Mouse (Mus musculus) hindbrain, embryonic 15.5 days (tissue): ENCODE measurements at regions not wholly inside any gene's neighbourhood (a gene's known extent, or its start where the extent isn't known, plus 50 kb on each side); places are given as distances from the start of the nearest gene placed in this dataset.

ENCODE experiments used
- ATAC-seq: fragments of 200-750 bp; cut with Nextera tagmentation; 2 replicates; pipeline ENCODE4 v1.8.0; 2017; ENCODE audit warnings: low read depth, moderate number of reproducible peaks, moderate TSS enrichment; ENCODE audit not compliant: low FRiP score
- H3K27ac ChIP-seq: fragments of 300-500 bp; sonication (generic); replicated peaks from 2 replicates; pipeline ENCODE4 v1.5.1; 2015; ENCODE audit warnings: mild to moderate bottlenecking, inconsistent platforms
- H3K27me3 ChIP-seq: fragments of 300-500 bp; sonication (generic); 2 replicates; pipeline ENCODE4 v1.6.1; 2015; ENCODE audit warnings: control low read depth, inconsistent platforms
- H3K36me3 ChIP-seq: fragments of 300-500 bp; sonication (generic); 2 replicates; pipeline ENCODE4 v1.6.1; 2015; ENCODE audit warnings: control low read depth, inconsistent platforms
- H3K4me1 ChIP-seq: fragments of 300-500 bp; sonication (generic); replicated peaks from 2 replicates; pipeline ENCODE4 v1.6.1; 2015; ENCODE audit warnings: control low read depth, inconsistent platforms
- H3K4me2 ChIP-seq: fragments of 300-500 bp; sonication (generic); 2 replicates; pipeline ENCODE4 v1.6.1; 2015; ENCODE audit warnings: moderate library complexity, mild to moderate bottlenecking, inconsistent platforms
- H3K4me3 ChIP-seq: fragments of 300-500 bp; sonication (generic); 2 replicates; pipeline ENCODE4 v1.5.1; 2015; ENCODE audit warnings: mild to moderate bottlenecking, inconsistent platforms
- H3K9ac ChIP-seq: fragments of 300-500 bp; sonication (generic); 2 replicates; pipeline ENCODE4 v1.6.1; 2015; ENCODE audit warnings: inconsistent platforms
- H3K9me3 ChIP-seq: fragments of 300-500 bp; sonication (generic); 2 replicates; pipeline ENCODE4 v1.6.1; 2016; ENCODE audit warnings: control low read depth, inconsistent platforms
- WGBS: fragments of 180-500 bp; shearing (Covaris S2); methylation state at CpG from one replicate; pipeline ENCODE4 v1.1.7; 2015; 5-methylcytosine and 5-hydroxymethylcytosine counted together

DNA sequence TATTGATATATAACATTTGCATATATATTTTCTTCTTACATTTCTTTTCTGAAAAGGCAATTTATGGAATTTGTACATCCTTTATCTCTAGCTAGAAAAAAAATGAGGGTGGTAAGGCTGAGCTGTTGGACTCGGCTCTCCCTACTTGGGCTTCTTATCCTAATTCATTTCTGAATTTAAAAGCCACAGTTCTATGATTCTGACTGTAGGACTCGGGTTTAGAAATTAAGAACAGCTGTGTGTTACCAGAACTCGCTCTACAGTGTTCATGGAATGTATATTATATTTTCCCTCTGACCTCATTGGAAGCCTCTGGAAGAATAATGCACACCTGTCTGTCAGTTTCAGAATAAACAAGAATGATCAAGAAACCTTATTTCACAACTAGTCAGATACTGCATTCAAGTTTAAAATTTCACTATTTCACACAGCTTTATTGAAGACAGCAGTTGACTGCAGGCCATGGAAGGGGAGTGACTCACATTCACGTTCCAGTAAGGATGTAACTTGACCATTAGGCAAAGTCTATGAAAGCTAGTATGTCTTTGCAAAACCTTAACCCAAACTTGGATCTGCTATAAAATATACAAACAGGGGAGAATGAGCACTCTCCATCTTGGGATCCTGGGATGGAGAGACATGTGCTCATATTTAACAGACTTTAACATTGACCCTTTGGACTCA, 207.4 kb downstream of the Papss1 start:
- WGBS, result 82% methylated on average over 4 of the region's 4 CpGs

DNA sequence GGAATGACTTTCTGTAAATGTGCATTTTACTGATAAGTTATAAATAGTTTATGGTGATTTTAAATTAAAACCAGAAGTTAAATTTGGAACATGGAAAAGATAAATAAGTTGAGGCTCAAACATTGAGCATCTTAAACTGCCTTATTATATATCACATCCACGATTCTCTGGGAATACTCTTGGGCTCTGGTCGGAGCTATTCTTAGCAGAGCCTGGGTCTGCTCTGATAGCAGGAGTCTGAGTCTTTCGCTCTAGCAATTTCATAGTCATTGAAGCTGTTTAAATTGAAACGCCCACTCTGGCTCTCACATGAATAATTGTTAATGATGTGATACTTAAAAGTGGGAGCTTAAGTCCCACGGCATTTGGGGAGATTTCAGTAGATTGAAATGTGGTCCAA, 208.0 kb downstream of the Papss1 start:
- ATAC-seq, result no peak
- H3K4me3 ChIP-seq, result no peak overlapping the region
- H3K9ac ChIP-seq, result no peak overlapping the region
- no peaks in the 10 kb centered on the region for H3K27me3 ChIP-seq
- H3K4me1 ChIP-seq, result no peaks in the 10 kb centered on the region
- H3K4me2 ChIP-seq, result no peak overlapping the region
- H3K36me3 ChIP-seq, result no peaks in the 10 kb centered on the region
- no peak overlapping the region for H3K27ac ChIP-seq
- WGBS, result 64% methylated on average over 5 of the region's 5 CpGs
- H3K9me3 ChIP-seq, result no peaks in the 10 kb centered on the region

More for the DNA sequence above, 207.4 kb downstream of the Papss1 start:
- Histone ChIP-seq H3K27me3 (no peaks in the 10 kb centered on the region), H3K9me3 (no peaks in the 10 kb centered on the region), H3K9ac (no peak overlapping the region), H3K36me3 (no peaks in the 10 kb centered on the region), H3K4me2 (no peak overlapping the region), H3K4me3 (no peak overlapping the region), H3K4me1 (no peaks in the 10 kb centered on the region), H3K27ac (no peak overlapping the region)
- ATAC-seq, result no peak

GRCm38 (mm10) chr3:131775431-131775830, 210.9 kb downstream of the Papss1 start:
- Histone ChIP-seq H3K27me3 (no peaks in the 10 kb centered on the region), H3K4me2 (no peak overlapping the region), H3K9ac (no peak overlapping the region), H3K36me3 (no peaks in the 10 kb centered on the region), H3K4me1 (no peaks in the 10 kb centered on the region), H3K9me3 (no peaks in the 10 kb centered on the region), H3K27ac (no peak overlapping the region), H3K4me3 (no peak overlapping the region)
- no peak for ATAC-seq
- 75% methylated on average over 4 of the region's 4 CpGs for WGBS

DNA sequence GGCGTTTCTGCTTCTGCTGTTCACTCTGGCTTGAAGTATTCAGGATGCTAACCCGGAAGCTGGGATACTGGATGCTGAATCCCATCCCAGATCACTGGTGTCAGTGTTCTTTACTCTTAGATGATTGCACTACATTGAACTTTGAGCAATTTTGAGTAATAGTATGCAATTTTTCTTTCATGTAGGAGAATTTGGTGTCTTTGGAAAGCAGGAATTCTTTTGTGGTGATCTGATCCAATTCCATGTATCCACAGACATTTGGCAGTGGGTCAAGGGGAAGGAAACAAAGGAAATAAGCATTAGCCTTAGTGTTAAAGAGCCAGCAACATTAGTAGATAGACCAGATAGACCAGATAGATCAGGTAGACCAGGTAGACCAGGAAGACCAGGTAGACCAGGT, 212.1 kb downstream of the Papss1 start:
- WGBS, result 89% methylated on average over 2 of the region's 2 CpGs
- no peak overlapping the region for H3K9ac ChIP-seq
- no peak overlapping the region for H3K4me3 ChIP-seq
- H3K9me3 ChIP-seq, result no peaks in the 10 kb centered on the region
- H3K4me1 ChIP-seq, result no peaks in the 10 kb centered on the region
- H3K4me2 ChIP-seq, result no peak overlapping the region
- H3K27ac ChIP-seq, result no peak overlapping the region
- no peak for ATAC-seq
- no peaks in the 10 kb centered on the region for H3K27me3 ChIP-seq
- no peaks in the 10 kb centered on the region for H3K36me3 ChIP-seq

- 84% methylated on average over 7 of the region's 7 CpGs for WGBS
- no peak for ATAC-seq
- H3K36me3 ChIP-seq, result no peaks in the 10 kb centered on the region
These were observed 215.2 kb downstream of the Papss1 start for GRCm38 (mm10) chr3:131779803-131780202.

DNA sequence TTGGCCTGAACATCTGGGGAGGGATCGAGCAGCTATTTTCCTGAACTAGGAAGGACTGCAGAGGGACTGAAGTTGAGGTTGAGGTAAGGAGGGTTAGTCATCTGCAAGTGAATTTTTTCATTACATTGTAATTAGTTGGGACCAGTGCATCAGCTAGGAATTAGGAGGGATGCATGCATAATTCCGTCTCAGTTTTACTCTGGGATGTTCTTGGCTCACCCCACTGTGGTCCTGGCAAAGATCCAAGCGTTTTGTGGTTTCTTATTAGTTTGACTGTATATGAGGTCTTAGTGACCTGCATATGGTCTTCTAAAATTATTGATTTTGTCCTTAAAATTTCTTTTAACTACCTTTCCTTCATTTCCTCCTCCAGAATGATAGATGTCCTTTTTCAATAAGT, 221.0 kb downstream of the Papss1 start:
- no peaks in the 10 kb centered on the region for H3K36me3 ChIP-seq

More at GRCm38 (mm10) chr3:131779803-131780202, 215.2 kb downstream of the Papss1 start:
- Histone ChIP-seq H3K4me2 (no peak overlapping the region), H3K27ac (no peak overlapping the region), H3K4me1 (no peaks in the 10 kb centered on the region), H3K9ac (no peak overlapping the region), H3K4me3 (no peak overlapping the region), H3K9me3 (no peaks in the 10 kb centered on the region), H3K27me3 (no peaks in the 10 kb centered on the region)

GRCm38 (mm10) chr3:131788321-131788720, 223.8 kb downstream of the Papss1 start:
- H3K27ac ChIP-seq, result no peak overlapping the region
- no peak for ATAC-seq
- H3K4me3 ChIP-seq, result no peak overlapping the region
- no peaks in the 10 kb centered on the region for H3K9me3 ChIP-seq
- H3K4me1 ChIP-seq, result no peaks in the 10 kb centered on the region
- no peaks in the 10 kb centered on the region for H3K36me3 ChIP-seq
- H3K27me3 ChIP-seq, result no peaks in the 10 kb centered on the region
- 94% methylated on average over 2 of the region's 2 CpGs for WGBS
- no peak overlapping the region for H3K4me2 ChIP-seq
- no peak overlapping the region for H3K9ac ChIP-seq

More for the DNA sequence above, 221.0 kb downstream of the Papss1 start:
- H3K4me3 ChIP-seq, result no peak overlapping the region
- H3K9me3 ChIP-seq, result no peaks in the 10 kb centered on the region
- no peak for ATAC-seq
- H3K4me2 ChIP-seq, result no peak overlapping the region
- no peaks in the 10 kb centered on the region for H3K4me1 ChIP-seq
- no peaks in the 10 kb centered on the region for H3K27me3 ChIP-seq
- H3K27ac ChIP-seq, result no peak overlapping the region
- H3K9ac ChIP-seq, result no peak overlapping the region
- 78% methylated on average over 3 of the region's 3 CpGs for WGBS

DNA sequence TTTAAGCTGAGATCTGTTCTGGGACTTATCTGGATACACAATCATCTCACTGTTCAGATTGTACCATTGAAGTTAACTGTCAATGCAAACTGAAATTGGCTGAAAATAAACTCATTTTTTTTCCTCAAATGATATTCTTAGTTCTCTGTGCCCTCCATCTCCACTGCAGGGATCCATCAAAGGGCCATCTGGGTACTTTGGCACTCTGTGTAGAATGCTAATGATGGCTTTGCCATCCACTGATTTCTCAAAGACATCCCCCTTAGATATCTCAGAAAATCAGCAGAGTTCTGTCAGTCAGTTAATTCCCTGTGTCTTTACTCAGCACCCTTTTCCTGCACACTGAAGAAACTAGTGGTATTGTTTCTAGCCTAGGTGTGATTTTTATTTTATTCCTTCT, 224.6 kb downstream of the Papss1 start:
- Histone ChIP-seq H3K4me2 (no peak overlapping the region), H3K4me3 (no peak overlapping the region), H3K9ac (no peak overlapping the region), H3K27me3 (no peaks in the 10 kb centered on the region), H3K9me3 (no peaks in the 10 kb centered on the region), H3K36me3 (no peaks in the 10 kb centered on the region), H3K27ac (no peak overlapping the region), H3K4me1 (no peaks in the 10 kb centered on the region)
- no peak for ATAC-seq

DNA sequence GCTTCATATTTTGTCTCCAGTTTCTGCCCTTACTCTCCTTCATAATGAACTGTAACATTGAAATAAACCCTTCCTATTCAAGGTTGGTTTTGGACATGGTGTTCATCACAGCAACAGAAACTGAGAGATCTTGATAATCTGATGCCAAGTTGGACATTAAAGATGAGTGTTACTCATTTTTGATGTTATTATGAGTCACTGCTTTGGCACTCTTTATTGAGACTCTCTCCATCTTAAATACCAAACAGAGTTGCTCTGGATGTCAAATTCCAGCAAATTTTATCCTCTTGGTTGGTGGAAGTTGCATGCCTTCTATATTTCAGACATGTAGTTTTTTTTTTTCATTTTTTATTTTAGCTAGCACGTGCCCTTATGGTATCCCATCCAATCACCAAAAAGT, 229.5 kb downstream of the Papss1 start:
- Histone ChIP-seq H3K4me1 (no peaks in the 10 kb centered on the region), H3K36me3 (no peaks in the 10 kb centered on the region), H3K27me3 (no peaks in the 10 kb centered on the region), H3K9me3 (no peaks in the 10 kb centered on the region), H3K27ac (no peak overlapping the region), H3K9ac (no peak overlapping the region), H3K4me3 (no peak overlapping the region), H3K4me2 (no peak overlapping the region)
- WGBS, result 83% methylated on average over 1 of the region's 1 CpGs
- ATAC-seq, result no peak

DNA sequence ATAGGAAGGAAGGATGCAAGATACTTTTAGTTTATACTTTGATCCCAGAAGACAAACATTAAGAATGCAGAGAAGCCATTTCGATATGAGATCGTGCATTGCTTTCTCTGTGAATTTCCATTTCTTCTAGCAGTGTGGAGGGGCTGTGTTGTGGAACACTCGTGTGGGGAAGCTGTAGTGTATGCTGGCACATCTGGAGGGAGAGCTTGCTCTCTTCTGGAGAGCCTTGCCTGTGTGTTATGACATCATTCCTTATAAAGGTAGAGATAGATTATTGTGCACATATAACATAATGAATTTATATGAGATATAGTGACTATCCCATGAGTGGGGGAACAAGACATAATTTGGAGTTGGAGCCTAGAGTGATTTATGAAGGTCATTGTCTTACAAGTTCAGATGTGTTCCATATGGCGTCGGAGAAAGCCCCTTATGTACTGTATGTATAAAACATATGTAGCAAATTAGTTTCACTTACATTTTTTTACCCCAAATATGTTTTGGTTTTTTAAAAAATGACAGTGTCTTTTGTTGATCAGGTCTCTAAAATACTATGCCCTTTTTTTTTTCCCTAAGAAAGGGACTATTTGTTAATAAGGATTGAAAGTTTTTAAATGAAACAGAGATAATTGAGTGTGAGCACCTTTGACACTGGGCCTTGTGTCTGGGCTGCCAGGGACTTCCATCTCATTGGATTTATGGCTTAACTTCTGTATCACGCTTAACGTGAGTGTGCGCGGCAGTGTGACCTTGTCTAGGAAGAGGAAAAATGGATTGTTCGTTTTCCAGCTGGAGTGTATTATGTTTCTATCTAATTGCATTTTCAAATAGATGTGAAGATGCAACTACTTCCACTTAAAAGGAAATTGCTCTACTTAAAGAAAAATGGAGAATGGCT, 230.8 kb downstream of the Papss1 start:
- Histone ChIP-seq H3K4me2 (no peak overlapping the region), H3K27me3 (no peaks in the 10 kb centered on the region), H3K27ac (no peak overlapping the region), H3K4me3 (no peak overlapping the region), H3K9ac (no peak overlapping the region), H3K36me3 (no peaks in the 10 kb centered on the region), H3K4me1 (no peaks in the 10 kb centered on the region), H3K9me3 (no peaks in the 10 kb centered on the region)
- ATAC-seq, result no peak
- WGBS, result 76% methylated on average over 10 of the region's 10 CpGs

DNA sequence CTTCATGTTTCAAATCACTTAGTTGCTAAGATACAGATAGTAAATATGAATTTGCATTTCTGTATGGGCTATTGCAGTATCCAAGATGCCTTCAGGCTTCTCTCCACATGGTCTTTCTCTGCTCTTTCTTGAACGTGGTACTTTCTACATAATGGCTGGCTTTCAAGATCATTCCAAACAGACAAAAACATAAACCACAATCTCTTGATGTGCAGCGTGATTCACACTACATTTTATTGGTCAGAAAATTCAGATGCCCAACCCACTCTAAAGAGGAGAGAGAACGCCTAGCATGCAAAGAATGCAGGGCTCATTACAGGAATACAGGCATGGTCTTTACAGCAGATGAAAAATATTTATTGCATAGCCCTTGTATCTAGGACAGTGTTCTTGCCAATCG, 235.2 kb downstream of the Papss1 start:
- no peak for ATAC-seq
- H3K4me2 ChIP-seq, result no peak overlapping the region
- no peaks in the 10 kb centered on the region for H3K27me3 ChIP-seq
- no peak overlapping the region for H3K27ac ChIP-seq
- no peaks in the 10 kb centered on the region for H3K36me3 ChIP-seq
- WGBS, result 81% methylated on average over 4 of the region's 4 CpGs
- no peaks in the 10 kb centered on the region for H3K4me1 ChIP-seq
- H3K4me3 ChIP-seq, result no peak overlapping the region
- H3K9me3 ChIP-seq, result no peaks in the 10 kb centered on the region
- H3K9ac ChIP-seq, result no peak overlapping the region

DNA sequence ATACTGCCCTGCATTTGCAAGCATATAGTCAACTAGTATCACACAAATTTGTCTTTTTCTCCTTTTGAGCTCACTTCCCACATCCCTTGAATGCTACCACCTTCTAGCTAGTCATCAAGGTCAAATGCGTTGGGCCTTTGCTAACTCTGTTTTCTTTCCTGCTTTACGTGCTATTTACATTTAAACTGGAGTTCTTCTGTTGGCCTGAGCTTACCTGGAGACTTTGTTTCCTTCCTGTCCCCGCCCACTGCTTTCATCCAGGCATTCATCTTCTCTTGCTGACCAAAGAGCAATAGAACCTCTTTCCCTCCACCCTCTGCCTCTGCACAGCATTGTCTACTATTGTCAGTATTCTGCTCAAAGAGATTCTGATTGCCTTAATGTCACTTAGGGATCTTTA, 237.0 kb downstream of the Papss1 start:
- no peaks in the 10 kb centered on the region for H3K27me3 ChIP-seq
- no peak for ATAC-seq

More for the DNA sequence above, 237.0 kb downstream of the Papss1 start:
- Histone ChIP-seq H3K9me3 (no peaks in the 10 kb centered on the region), H3K9ac (no peak overlapping the region), H3K36me3 (no peaks in the 10 kb centered on the region), H3K4me2 (no peak overlapping the region), H3K27ac (no peak overlapping the region), H3K4me1 (no peaks in the 10 kb centered on the region), H3K4me3 (no peak overlapping the region)
- 78% methylated on average over 3 of the region's 3 CpGs for WGBS
